Mouse (Mus musculus): Measurements from ENCODE around the gene Golt1a. TPM values are rescaled to one million over a fixed set of nuclear protein-coding genes. Genes with fewer than 3 reads are reported as not detected.

The Golt1a gene
- polyA plus RNA-seq, 1 experiment from 2014 or later: 187 TPM

GRCm38 (mm10) chr1:133267813-133268492 lies 41.6 kb upstream of the Golt1a start:
- Histone ChIP-seq H3K9ac (ENCODE audit: low read depth, low read length) (no peak overlapping the region), H3K4me3 (ENCODE audit: low read depth, low read length) (no peak overlapping the region), H3K27ac (ENCODE audit: low read depth, low read length) (no peak overlapping the region), H3K9me3 (ENCODE audit: control insufficient read depth) (no peaks in the 10 kb centered on the region), H3K27me3 (replicated peaks; ENCODE audit: control insufficient read depth, insufficient read depth, low read length) (no peaks in the 10 kb centered on the region), H3K4me1 (replicated peaks; ENCODE audit: control insufficient read depth, insufficient read depth, low read length) (peaks cover 8% of the 10 kb centered on the region; the same call in 1 of the 2 replicates), H3K4me2 (replicated peaks; ENCODE audit: low read depth) (no peak overlapping the region), H3K36me3 (ENCODE audit: control insufficient read depth, insufficient read depth) (peaks cover 57% of the 10 kb centered on the region)
- 42% methylated on average over 10 of the region's 10 CpGs for WGBS
- no peak for TF ChIP-seq CTCF (IDR thresholded peaks at IDR 0.05; ENCODE audit: low read depth)
- ATAC-seq: no peak

DNA sequence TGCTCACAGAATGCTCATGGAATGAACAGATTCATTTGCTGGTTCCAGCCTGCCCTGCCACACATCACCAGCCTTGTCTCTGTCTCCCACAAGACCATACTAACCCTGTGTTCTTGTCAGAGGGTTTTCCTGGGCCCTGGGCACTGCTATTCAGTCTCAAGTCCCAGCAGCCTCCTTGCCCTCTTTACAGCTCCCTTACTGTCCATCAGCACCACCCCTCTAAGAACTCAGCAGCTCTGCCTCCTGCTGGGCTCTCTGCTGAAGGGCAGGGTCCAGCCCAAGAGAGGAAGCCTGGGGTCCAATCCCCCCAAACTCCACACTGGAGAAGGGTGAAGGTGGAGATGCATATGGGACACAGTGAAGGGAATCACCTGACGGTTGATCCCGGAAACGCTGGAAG lies 41.1 kb upstream of the Golt1a start:
- Histone ChIP-seq H3K4me3 (ENCODE audit: low read depth, low read length) (no peak overlapping the region), H3K36me3 (ENCODE audit: control insufficient read depth, insufficient read depth) (peaks cover 55% of the 10 kb centered on the region), H3K4me1 (replicated peaks; ENCODE audit: control insufficient read depth, insufficient read depth, low read length) (peaks cover 8% of the 10 kb centered on the region; the same call in 1 of the 2 replicates), H3K27ac (ENCODE audit: low read depth, low read length) (no peak overlapping the region), H3K9me3 (ENCODE audit: control insufficient read depth) (no peaks in the 10 kb centered on the region), H3K27me3 (replicated peaks; ENCODE audit: control insufficient read depth, insufficient read depth, low read length) (no peaks in the 10 kb centered on the region), H3K9ac (ENCODE audit: low read depth, low read length) (no peak overlapping the region), H3K4me2 (replicated peaks; ENCODE audit: low read depth) (no peak overlapping the region)
- peak; percentile 61 for TF ChIP-seq CTCF (IDR thresholded peaks at IDR 0.05; ENCODE audit: low read depth)
- WGBS: 79% methylated on average over 3 of the region's 3 CpGs
- ATAC-seq: no peak

DNA sequence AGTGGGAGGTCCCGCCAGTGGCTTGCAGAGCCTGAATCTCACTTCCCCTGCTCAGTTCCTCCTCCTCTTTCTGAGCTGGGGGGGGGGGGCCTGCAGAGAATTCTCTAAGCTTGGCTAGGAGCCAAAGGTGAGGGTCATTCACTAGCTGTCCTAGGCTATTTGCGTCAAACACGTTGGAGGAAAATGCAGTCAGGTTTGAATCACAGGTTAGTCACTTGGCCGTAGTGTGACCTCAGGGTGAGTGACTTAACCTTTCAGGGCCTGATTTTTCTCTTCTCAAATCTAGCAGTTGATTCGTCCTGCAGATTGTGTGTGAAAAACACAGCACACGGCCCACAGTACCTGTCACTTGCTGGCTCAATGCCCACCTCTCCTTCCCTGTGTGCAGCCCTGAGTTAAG lies 39.3 kb upstream of the Golt1a start:
- no peaks in the 10 kb centered on the region for H3K27me3 ChIP-seq (replicated peaks; ENCODE audit: control insufficient read depth, insufficient read depth, low read length)
- 56% methylated on average over 6 of the region's 6 CpGs for WGBS
- H3K4me2 ChIP-seq (replicated peaks; ENCODE audit: low read depth): no peak overlapping the region
- no peak for ATAC-seq
- H3K36me3 ChIP-seq (ENCODE audit: control insufficient read depth, insufficient read depth): peaks cover 63% of the 10 kb centered on the region
- H3K4me3 ChIP-seq (ENCODE audit: low read depth, low read length): no peak overlapping the region
- H3K4me1 ChIP-seq (replicated peaks; ENCODE audit: control insufficient read depth, insufficient read depth, low read length): peaks cover 8% of the 10 kb centered on the region; the same call in 1 of the 2 replicates
- H3K9ac ChIP-seq (ENCODE audit: low read depth, low read length): no peak overlapping the region
- H3K9me3 ChIP-seq (ENCODE audit: control insufficient read depth): no peaks in the 10 kb centered on the region
- no peak for TF ChIP-seq CTCF (IDR thresholded peaks at IDR 0.05; ENCODE audit: low read depth)
- no peak overlapping the region for H3K27ac ChIP-seq (ENCODE audit: low read depth, low read length)

DNA sequence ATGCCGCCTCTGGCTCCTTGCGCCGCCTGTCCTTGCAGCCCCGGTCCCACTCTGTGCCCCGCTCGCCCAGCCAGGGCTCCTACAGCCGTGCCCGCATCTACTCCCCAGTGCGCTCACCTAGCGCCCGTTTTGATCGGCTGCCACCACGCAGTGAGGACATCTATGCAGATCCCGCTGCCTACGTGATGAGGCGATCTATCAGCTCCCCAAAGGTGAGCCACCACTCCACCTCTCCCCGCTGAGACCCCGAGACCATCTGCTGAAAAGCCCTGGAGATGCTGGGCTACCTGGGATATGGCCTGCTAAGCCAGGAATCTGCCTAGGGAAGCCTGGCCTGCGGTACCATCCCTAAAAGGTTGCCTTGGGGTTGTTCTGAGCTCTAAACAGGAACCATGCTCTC lies 35.4 kb upstream of the Golt1a start:
- no peak for ATAC-seq
- peaks cover 68% of the 10 kb centered on the region for H3K36me3 ChIP-seq (ENCODE audit: control insufficient read depth, insufficient read depth)
- 91% methylated on average over 19 of the region's 19 CpGs for WGBS

GRCm38 (mm10) chr1:133276983-133277382 lies 32.6 kb upstream of the Golt1a start:
- Histone ChIP-seq H3K27me3 (replicated peaks; ENCODE audit: control insufficient read depth, insufficient read depth, low read length) (no peaks in the 10 kb centered on the region), H3K9me3 (ENCODE audit: control insufficient read depth) (no peaks in the 10 kb centered on the region), H3K4me2 (replicated peaks; ENCODE audit: low read depth) (no peak overlapping the region), H3K4me1 (replicated peaks; ENCODE audit: control insufficient read depth, insufficient read depth, low read length) (no peaks in the 10 kb centered on the region), H3K36me3 (ENCODE audit: control insufficient read depth, insufficient read depth) (peaks cover 69% of the 10 kb centered on the region), H3K9ac (ENCODE audit: low read depth, low read length) (no peak overlapping the region), H3K4me3 (ENCODE audit: low read depth, low read length) (no peak overlapping the region), H3K27ac (ENCODE audit: low read depth, low read length) (no peak overlapping the region)
- no peak for TF ChIP-seq CTCF (IDR thresholded peaks at IDR 0.05; ENCODE audit: low read depth)
- 54% methylated on average over 5 of the region's 5 CpGs for WGBS
- peak; percentile 48; the same call in 1 of the 2 replicates for ATAC-seq

More for the DNA sequence above, 35.4 kb upstream of the Golt1a start:
- no peak overlapping the region for H3K4me2 ChIP-seq (replicated peaks; ENCODE audit: low read depth)
- H3K27me3 ChIP-seq (replicated peaks; ENCODE audit: control insufficient read depth, insufficient read depth, low read length): no peaks in the 10 kb centered on the region
- TF ChIP-seq CTCF (IDR thresholded peaks at IDR 0.05; ENCODE audit: low read depth): no peak
- H3K4me3 ChIP-seq (ENCODE audit: low read depth, low read length): no peak overlapping the region
- no peak overlapping the region for H3K27ac ChIP-seq (ENCODE audit: low read depth, low read length)
- no peak overlapping the region for H3K9ac ChIP-seq (ENCODE audit: low read depth, low read length)
- no peaks in the 10 kb centered on the region for H3K4me1 ChIP-seq (replicated peaks; ENCODE audit: control insufficient read depth, insufficient read depth, low read length)
- no peaks in the 10 kb centered on the region for H3K9me3 ChIP-seq (ENCODE audit: control insufficient read depth)

GRCm38 (mm10) chr1:133278539-133278938 lies 31.1 kb upstream of the Golt1a start:
- H3K4me2 ChIP-seq (replicated peaks; ENCODE audit: low read depth): no peak overlapping the region
- H3K36me3 ChIP-seq (ENCODE audit: control insufficient read depth, insufficient read depth): peaks cover 66% of the 10 kb centered on the region
- 73% methylated on average over 6 of the region's 6 CpGs for WGBS
- no peaks in the 10 kb centered on the region for H3K9me3 ChIP-seq (ENCODE audit: control insufficient read depth)
- no peak for ATAC-seq
- no peak overlapping the region for H3K9ac ChIP-seq (ENCODE audit: low read depth, low read length)
- H3K4me1 ChIP-seq (replicated peaks; ENCODE audit: control insufficient read depth, insufficient read depth, low read length): no peaks in the 10 kb centered on the region
- no peak overlapping the region for H3K27ac ChIP-seq (ENCODE audit: low read depth, low read length)
- no peaks in the 10 kb centered on the region for H3K27me3 ChIP-seq (replicated peaks; ENCODE audit: control insufficient read depth, insufficient read depth, low read length)
- no peak for TF ChIP-seq CTCF (IDR thresholded peaks at IDR 0.05; ENCODE audit: low read depth)
- no peak overlapping the region for H3K4me3 ChIP-seq (ENCODE audit: low read depth, low read length)
